Mouse (Mus musculus) macrophage (primary cell): ENCODE data around the gene Fmn2. TPM values are rescaled to one million over a fixed set of nuclear protein-coding genes. Genes with fewer than 3 reads are reported as not detected.

Experiments
- H3K27ac ChIP-seq: fragments of 350-480 bp; formaldehyde crosslinking; 2 replicates; pipeline ENCODE4 v1.9.0; 2021
- H3K36me3 ChIP-seq: fragments of 350-480 bp; formaldehyde crosslinking; 2 replicates; pipeline ENCODE4 v1.9.0; 2021; ENCODE audit errors: inconsistent target
- H3K4me3 ChIP-seq: fragments of 350-480 bp; formaldehyde crosslinking; 2 replicates; pipeline ENCODE4 v1.9.0; 2021; ENCODE audit errors: inconsistent target
- H3K79me2 ChIP-seq: fragments of 350-480 bp; formaldehyde crosslinking; 2 replicates; pipeline ENCODE4 v1.9.0; 2021; ENCODE audit errors: inconsistent target
- WGBS: methylation state at CpG from one replicate; pipeline ENCODE4 v1.1.7; 2026; ENCODE audit warnings: inconsistent platforms; ENCODE audit not compliant: missing documents; 5-methylcytosine and 5-hydroxymethylcytosine counted together
- polyA plus RNA-seq: library from polyadenylated mRNA; stranded (reverse); fragments of 250-400 nt; gene quantifications from 3 replicates; pipeline ENCODE4 v1.2.4, GENCODE M21; 2018; ENCODE audit warnings: inconsistent platforms

Fmn2 gene
- polyA plus RNA-seq, 1 experiment from 2014 or later, result not detected

DNA sequence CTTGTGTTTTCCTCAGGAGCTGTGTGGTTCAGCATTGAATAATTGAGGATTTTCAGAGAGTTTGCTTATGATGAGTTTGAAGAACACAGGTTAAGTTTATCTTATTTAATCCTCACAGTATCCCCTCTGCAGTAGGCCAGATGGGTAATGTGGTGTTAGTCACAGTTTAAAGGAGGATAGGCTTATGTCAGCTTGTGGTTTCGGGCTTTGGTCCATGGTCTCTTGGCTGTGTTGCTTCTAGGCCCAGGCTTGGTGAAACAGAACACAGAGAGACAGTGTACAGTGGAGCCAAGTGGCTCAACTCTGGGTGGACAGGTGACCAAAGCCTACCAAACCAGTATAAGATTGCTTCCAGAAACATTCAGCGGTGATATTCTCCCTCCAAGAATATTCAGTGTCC lies 98.4 kb downstream of the Fmn2 start:
- Histone ChIP-seq H3K36me3 (no peaks in the 10 kb centered on the region), H3K79me2 (no peaks in the 10 kb centered on the region), H3K27ac (no peak overlapping the region), H3K4me3 (no peak overlapping the region)
- WGBS, result 82% methylated on average over 2 of the region's 2 CpGs

DNA sequence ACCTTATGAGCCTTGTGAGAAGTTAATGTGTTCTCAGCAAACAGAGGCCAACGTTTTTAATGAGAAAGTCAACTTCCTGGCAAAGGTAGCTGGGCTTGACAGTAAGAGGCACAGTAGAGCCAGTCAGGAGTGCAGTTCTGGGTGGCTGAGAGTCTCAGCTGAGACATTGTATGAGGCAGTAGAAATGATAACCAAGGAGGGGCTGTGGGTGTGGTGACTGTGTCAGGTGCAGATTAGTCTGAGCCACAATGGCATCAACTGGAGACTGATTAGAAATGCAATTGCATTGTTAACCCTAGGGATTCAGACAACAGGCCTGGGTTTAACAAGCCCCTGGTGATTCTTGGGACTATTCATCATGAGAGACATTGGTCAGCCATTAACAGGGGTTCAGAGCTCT lies 99.0 kb downstream of the Fmn2 start:
- H3K36me3 ChIP-seq, result no peaks in the 10 kb centered on the region
- H3K27ac ChIP-seq, result no peak overlapping the region
- H3K79me2 ChIP-seq, result no peaks in the 10 kb centered on the region
- H3K4me3 ChIP-seq, result no peak overlapping the region
- WGBS, result 30% methylated on average over 1 of the region's 1 CpGs

DNA sequence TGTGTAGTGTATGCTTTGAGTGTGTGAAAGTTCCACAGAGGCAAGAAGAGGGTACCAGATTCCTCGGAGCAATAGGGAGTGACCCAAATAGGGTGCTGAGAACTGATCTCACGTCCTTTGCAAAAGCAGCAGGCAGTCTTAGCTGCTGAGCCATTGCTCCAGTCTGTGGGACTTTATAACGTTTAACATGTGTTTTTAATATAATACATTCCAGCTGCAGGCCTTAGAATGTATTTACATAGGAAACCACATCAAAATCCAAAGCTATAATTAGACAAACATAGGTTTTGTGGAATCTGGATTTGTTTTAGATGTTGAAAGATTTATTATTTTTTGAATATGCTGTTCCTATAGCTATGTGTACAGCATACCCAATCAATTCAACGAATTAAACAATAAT lies 115.7 kb downstream of the Fmn2 start:
- no peaks in the 10 kb centered on the region for H3K79me2 ChIP-seq
- 74% methylated on average over 4 of the region's 4 CpGs for WGBS

DNA sequence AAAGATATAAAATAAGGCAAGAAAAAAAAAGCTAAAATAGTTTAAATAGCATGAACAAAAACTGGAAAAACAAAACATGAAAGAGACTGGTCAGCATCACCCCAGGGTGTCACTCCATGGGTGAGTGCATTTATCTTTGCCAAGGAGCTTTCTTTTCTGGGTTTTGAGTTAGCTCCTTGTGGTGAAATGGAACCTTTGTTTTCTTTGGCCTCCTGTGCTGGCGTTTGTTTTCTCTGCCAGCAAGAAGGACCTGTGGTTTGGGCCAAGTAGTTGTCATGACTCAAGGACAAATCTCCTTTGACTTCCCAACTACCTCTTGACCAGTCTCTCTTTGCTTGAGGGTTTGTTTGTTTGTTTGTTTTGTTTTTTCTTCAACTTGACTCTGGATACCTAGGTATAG lies 119.9 kb downstream of the Fmn2 start:
- 42% methylated on average over 1 of the region's 1 CpGs for WGBS
- no peak overlapping the region for H3K4me3 ChIP-seq
- H3K79me2 ChIP-seq, result no peaks in the 10 kb centered on the region
- H3K27ac ChIP-seq, result no peak overlapping the region
- H3K36me3 ChIP-seq, result no peaks in the 10 kb centered on the region

More for the DNA sequence above, 115.7 kb downstream of the Fmn2 start:
- H3K4me3 ChIP-seq, result no peak overlapping the region
- no peaks in the 10 kb centered on the region for H3K36me3 ChIP-seq
- H3K27ac ChIP-seq, result no peak overlapping the region

DNA sequence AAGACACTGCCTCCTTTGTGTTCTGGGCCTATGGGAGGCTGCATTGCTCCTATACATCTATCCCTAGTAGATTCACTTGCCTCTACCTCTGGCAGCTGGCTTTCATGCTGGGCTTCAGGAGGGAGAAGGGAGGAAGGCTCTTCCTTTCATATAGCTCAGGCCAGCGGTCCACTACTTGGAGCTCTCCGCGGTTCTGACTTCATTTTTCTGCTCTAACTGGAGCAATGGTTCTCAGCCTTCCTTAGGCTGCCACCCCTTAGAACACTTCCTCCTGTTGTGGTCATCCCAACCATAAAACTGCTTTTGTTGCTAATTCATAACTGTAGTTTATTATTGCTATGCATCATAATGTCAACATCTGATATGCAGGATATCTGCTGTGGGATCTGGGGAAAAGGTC lies 121.4 kb downstream of the Fmn2 start:
- Histone ChIP-seq H3K36me3 (no peaks in the 10 kb centered on the region), H3K4me3 (no peak overlapping the region), H3K79me2 (no peaks in the 10 kb centered on the region), H3K27ac (no peak overlapping the region)
- WGBS, result 50% methylated on average over 3 of the region's 3 CpGs

DNA sequence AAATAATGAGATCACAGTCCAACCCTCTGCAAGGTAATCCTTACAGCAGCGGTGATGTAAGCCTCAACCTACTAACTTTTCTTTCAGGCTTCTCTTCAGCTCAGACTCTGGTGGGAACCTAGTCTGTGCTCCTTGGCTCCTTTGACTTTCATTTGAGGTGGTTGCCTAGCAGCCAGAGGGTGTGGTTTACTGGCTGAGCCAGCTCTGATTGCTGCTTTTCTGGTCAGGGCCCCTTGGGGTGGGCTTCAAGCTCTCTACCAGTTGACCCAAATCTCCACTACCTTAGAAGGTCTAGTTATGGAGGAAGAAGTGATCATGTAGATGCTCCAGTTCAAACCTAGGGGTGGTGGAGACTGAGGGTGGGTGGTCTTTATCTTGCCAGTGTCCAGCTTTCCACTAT lies 128.4 kb downstream of the Fmn2 start:
- no peaks in the 10 kb centered on the region for H3K79me2 ChIP-seq
- H3K36me3 ChIP-seq, result no peaks in the 10 kb centered on the region
- no peak overlapping the region for H3K4me3 ChIP-seq
- WGBS, result 50% methylated on average over 1 of the region's 1 CpGs
- no peak overlapping the region for H3K27ac ChIP-seq

DNA sequence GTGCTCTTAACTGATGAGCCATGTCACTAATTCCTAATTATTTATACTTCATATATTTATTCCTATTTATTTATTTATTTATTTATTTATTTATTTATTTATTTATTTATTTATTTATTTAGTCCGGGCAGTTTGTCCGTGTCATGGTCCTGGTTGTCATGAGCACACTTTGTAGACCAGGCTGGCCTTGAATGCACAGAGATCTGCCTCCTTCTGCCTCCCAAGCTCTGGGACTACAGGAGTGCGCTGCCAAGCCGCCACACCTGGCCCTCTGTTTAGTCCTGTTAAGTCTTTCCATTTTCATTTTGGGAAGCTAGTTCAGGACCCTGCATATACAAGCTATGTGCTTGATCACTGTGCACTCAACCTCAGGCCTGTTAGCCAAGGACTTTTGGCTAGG lies 134.7 kb downstream of the Fmn2 start:
- no peak overlapping the region for H3K27ac ChIP-seq
- H3K36me3 ChIP-seq, result no peaks in the 10 kb centered on the region
- no peak overlapping the region for H3K4me3 ChIP-seq
- H3K79me2 ChIP-seq, result no peaks in the 10 kb centered on the region
- 93% methylated on average over 4 of the region's 4 CpGs for WGBS

DNA sequence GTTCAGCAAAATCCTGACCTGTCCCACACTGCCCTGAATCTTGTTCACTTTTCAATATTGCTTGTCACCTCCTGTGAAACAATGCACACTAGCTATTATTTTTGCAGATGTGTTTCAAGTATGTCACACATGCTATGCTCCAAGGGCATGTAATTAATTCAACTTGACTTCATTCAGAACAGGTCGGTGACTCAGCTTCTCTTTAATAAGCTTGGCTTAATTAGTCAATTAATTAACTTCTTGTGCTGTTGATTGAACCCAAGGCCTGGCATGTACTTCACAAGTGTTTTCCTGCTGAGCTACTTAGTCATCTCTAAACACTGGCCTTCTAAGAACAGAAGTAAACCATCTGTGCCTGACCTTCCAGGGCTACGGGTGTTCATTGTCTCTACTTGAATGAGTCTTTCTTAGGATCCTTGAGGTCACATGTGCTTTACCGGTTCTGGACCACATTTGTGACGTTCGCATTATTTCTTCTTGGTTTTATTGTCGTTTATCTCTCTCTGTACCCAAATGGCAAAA lies 136.0 kb downstream of the Fmn2 start:
- Histone ChIP-seq H3K79me2 (no peaks in the 10 kb centered on the region), H3K36me3 (no peaks in the 10 kb centered on the region), H3K4me3 (no peak overlapping the region), H3K27ac (no peak overlapping the region)
- WGBS, result 90% methylated on average over 6 of the region's 6 CpGs

DNA sequence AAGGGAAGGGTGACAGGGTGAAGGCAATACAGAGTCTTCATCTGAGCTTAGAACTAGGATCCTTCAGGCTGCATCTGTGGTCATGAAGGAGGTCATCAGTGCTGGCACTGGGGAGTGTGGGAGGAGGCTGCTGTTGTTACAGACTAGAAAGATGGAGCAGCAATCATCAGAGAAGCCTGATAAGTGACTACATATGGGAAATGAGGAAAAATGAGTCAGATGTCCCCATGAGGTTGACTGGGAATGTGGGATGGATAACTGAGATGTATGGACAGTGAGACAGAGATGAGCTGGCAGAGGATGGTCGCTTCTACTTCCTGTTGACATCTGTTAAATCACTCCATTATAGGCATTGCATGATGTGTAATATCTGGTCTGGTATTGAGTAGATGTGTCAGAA lies 139.3 kb downstream of the Fmn2 start:
- Histone ChIP-seq H3K4me3 (no peak overlapping the region), H3K27ac (no peak overlapping the region)
- 71% methylated on average over 1 of the region's 1 CpGs for WGBS

DNA sequence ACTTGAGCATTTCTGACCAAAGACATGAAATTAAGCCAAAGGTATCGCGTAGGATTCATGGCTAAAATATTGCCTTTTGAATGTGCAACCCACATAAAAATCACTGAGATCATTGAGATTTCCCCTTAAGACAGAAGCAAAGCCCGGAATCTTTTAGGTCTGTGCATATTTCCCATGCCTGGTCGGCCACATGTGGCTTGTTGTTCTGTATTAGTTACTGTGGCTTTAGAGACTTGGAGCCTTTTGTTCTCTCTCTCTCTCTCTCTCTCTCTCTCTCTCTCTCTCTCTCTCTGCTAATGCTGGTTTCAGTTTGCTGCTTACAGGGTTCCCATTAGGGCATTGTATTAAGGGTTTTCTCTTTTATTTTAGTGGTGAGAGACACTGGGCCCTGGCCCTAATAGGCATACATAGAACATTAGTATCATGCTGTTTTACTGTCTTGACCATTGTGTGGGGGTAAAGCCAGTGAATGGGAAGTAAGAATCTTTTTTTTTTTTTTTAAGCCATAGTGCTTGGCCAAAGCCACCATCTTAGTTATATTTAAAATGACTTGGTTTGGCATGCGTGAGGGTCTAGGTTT lies 141.9 kb downstream of the Fmn2 start:
- Histone ChIP-seq H3K4me3 (no peak overlapping the region), H3K79me2 (no peaks in the 10 kb centered on the region), H3K36me3 (no peaks in the 10 kb centered on the region), H3K27ac (no peak overlapping the region)
- 85% methylated on average over 5 of the region's 5 CpGs for WGBS

More for the DNA sequence above, 139.3 kb downstream of the Fmn2 start:
- Histone ChIP-seq H3K36me3 (no peaks in the 10 kb centered on the region), H3K79me2 (no peaks in the 10 kb centered on the region)

DNA sequence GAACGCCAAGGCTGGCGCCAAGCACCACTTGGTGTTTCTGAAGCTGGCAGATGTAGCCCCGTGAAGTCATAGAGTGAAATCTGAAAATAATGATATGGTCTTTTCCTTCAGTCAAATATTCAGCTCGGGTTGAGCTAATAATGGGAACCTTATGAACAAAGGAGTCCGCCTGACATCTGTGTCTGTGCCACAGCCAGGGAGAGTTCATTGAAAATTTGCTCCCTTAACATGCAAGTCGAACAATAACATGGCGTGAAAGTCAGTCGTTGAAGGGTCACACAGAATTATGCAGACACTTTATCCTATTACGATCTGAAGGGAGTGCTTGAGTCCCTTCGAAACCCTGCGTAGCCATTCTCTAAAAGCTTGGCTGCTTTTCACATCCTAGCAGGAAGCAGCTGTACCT lies 147.8 kb downstream of the Fmn2 start:
- Histone ChIP-seq H3K27ac (no peak overlapping the region), H3K36me3 (no peaks in the 10 kb centered on the region), H3K4me3 (no peak overlapping the region), H3K79me2 (no peaks in the 10 kb centered on the region)
- 88% methylated on average over 11 of the region's 11 CpGs for WGBS

DNA sequence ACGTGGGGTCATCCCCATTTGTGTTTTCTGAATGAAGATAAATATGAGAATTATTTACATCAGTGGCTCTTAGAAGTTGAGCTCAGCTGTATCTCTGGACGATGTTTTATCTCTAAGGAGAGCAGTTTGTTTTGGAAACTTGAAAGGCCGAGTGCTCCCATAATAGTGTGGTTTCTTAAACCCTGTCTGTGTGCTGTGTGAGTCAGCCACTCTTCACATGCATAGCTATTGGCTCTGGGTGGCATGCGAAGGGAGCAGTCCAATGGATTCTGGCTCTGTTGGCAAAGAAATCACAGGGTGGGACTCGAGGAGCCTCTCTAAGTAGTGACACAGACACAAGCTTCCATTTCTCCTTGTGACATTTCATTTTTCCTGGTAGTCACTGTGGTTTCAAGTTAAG lies 152.9 kb downstream of the Fmn2 start:
- WGBS, result 91% methylated on average over 5 of the region's 5 CpGs
- no peaks in the 10 kb centered on the region for H3K79me2 ChIP-seq
- no peaks in the 10 kb centered on the region for H3K36me3 ChIP-seq
- H3K27ac ChIP-seq, result no peak overlapping the region
- H3K4me3 ChIP-seq, result no peak overlapping the region

DNA sequence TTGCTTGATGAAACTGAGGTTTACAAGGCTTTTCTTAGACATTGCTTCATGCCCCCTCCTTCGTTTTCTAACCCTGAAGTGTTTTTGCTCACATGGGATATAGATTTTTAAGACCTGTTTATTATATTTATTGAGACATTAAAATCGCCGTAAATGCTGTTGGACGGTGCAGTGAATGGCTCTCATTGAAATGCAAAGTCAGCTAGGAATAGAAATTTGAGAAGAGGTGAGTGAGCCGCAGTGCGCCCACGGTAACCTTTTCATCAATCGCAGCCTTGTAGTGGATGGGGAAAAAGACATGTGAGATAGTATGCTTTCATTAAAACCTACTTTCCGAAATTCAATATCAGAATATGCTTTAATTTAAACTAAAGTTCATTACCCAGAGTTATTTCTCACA lies 153.7 kb downstream of the Fmn2 start:
- Histone ChIP-seq H3K4me3 (no peak overlapping the region), H3K79me2 (no peaks in the 10 kb centered on the region), H3K27ac (no peak overlapping the region), H3K36me3 (no peaks in the 10 kb centered on the region)
- 91% methylated on average over 9 of the region's 9 CpGs for WGBS

DNA sequence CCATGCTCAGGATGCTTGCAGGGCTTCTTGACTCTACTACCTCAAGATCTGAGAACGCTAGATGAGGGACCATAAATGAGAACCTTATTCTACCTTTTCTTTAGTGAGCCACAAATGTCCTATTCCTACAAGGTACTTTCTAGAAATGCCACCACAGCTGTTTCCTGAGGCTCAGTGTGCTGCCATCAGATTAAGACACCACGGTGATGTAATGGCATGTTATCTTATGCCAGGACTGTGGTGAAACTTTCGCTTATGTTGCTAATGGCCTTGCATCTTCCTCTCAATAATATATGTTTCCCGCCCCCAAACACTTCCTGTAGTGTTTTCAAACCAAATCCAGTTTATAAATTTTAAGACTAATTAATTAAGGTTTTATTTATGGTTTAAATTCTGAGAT lies 154.9 kb downstream of the Fmn2 start:
- Histone ChIP-seq H3K27ac (no peak overlapping the region), H3K79me2 (no peaks in the 10 kb centered on the region), H3K4me3 (no peak overlapping the region), H3K36me3 (no peaks in the 10 kb centered on the region)
- 31% methylated on average over 4 of the region's 4 CpGs for WGBS

DNA sequence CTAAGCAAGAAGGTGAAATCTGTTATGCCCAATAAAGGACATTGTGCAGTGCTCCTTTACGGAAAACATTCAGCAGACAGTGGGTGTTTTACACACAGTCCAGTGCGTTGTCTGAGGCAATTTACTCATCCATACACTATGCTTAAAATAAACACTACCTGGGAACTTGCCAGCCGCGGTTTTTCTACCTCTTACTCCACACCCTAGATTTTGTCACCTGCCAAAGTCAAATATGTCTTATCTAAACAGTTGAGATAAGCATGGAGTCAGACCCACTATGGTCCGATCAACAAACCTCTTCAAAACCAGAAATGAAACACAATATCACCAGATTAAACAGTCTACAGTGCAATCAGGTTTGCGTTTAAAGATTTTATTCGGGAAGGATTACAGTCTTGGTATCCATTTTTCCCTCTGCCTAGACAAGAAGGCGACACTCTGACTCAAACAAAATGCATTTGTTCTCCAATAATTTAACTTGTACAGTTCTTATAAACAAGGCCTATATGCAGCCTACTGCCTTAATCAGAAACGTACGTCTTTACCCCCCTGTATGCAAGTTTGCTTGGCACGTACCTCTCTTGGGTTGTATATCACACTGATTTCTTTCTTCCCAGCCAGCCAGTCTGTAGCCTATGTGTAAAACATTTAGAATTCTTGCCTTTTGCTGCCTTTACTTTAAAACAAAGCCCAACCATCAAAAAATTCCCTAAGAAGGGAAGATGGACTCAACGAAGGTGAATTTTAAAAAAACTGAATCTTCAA lies 158.0 kb downstream of the Fmn2 start:
- Histone ChIP-seq H3K79me2 (no peaks in the 10 kb centered on the region), H3K4me3 (no peak overlapping the region), H3K36me3 (no peaks in the 10 kb centered on the region), H3K27ac (no peak overlapping the region)
- 88% methylated on average over 11 of the region's 12 CpGs for WGBS
